Mouse (Mus musculus) spleen, adult 2 months (tissue): ENCODE results near the gene Tomm20l. TPM values are rescaled to one million over a fixed set of nuclear protein-coding genes. Genes with fewer than 3 reads are reported as not detected.

Source experiments
- DNase-seq, 2 experiments: peaks; one replicate each; pipeline versions ENCODE4 v3.0.0 to v3.0.0-alpha.2; 2012 to 2021; ENCODE audit warnings: low spot score in 2 of 2, low read depth in 1 of 2
- H3K27ac ChIP-seq: fragments of 200-500 bp; 2 replicates; pipeline ENCODE4 v1.5.1; 2012; ENCODE audit warnings: low read length, inconsistent platforms; ENCODE audit not compliant: insufficient read depth
- H3K27me3 ChIP-seq: fragments of 200-500 bp; 2 replicates; pipeline ENCODE4 v1.6.1; 2012; ENCODE audit warnings: mild to moderate bottlenecking, moderate library complexity, low read length, inconsistent platforms; ENCODE audit not compliant: control insufficient read depth, insufficient read depth
- H3K36me3 ChIP-seq: fragments of 200-500 bp; 2 replicates; pipeline ENCODE4 v1.6.1; 2012; ENCODE audit warnings: mild to moderate bottlenecking, low read length, inconsistent platforms; ENCODE audit not compliant: control insufficient read depth, insufficient read depth
- H3K4me1 ChIP-seq: fragments of 200-500 bp; 2 replicates; pipeline ENCODE4 v1.6.1; 2011; ENCODE audit warnings: inconsistent platforms; ENCODE audit not compliant: control insufficient read depth, insufficient read depth, insufficient read length
- H3K4me3 ChIP-seq: fragments of 200-500 bp; 2 replicates; pipeline ENCODE4 v1.5.1; 2011; ENCODE audit warnings: mild to moderate bottlenecking, inconsistent platforms; ENCODE audit not compliant: insufficient read depth, insufficient read length; ENCODE audit errors: extremely low read depth
- CTCF ChIP-seq: fragments of 200-500 bp; IDR thresholded peaks from 2 replicates; pipeline ENCODE4 v1.5.1; 2011; ENCODE audit warnings: mild to moderate bottlenecking, inconsistent platforms; ENCODE audit not compliant: insufficient read depth, insufficient read length, insufficient replicate concordance; ENCODE audit errors: extremely low read depth
- POLR2A ChIP-seq: fragments of 200-500 bp; IDR thresholded peaks from 2 replicates; pipeline ENCODE4 v1.6.1; 2011; ENCODE audit warnings: low read depth, low read length, inconsistent platforms
- WGBS: fragments of 180-500 bp; shearing (Covaris S2); methylation state at CpG from one replicate; pipeline ENCODE4 v1.1.7; 2018; 5-methylcytosine and 5-hydroxymethylcytosine counted together
- polyA plus RNA-seq: library from polyadenylated mRNA; depleted of rRNA; stranded (reverse); fragments of >200 nt; gene quantifications from 2 replicates; pipeline ENCODE4 v1.2.3, GENCODE M21; 2012

The Tomm20l gene
- polyA plus RNA-seq, 1 experiment = not detected

- TF ChIP-seq POLR2A (peak; percentile 52), CTCF (no peak)
- WGBS = under 1% methylated on average over 52 of the region's 52 CpGs
Measured at GRCm38 (mm10) chr12:71136130-71136973, 25.1 kb downstream of the Tomm20l start, which contains the start of the genes Timm9 and 2700049A03Rik. Gene Timm9 (minus strand): TSS chr12:71136684. Gene 2700049A03Rik (plus strand): TSS chr12:71136848.

GRCm38 (mm10) chr12:71136974-71137491 is 25.8 kb downstream of the Tomm20l start:
- peaks cover 6% of the 10 kb centered on the region for H3K36me3 ChIP-seq
- TF ChIP-seq POLR2A (peak; percentile 2; the same call in 1 of the 2 replicates), CTCF (no peak)
- peak; percentile 71 to 92 for DNase-seq
- under 1% methylated on average over 30 of the region's 30 CpGs for WGBS
- H3K27me3 ChIP-seq = no peaks in the 10 kb centered on the region
- H3K27ac ChIP-seq = peak overlapping the region; percentile 83
- peak overlapping the region; percentile 99 for H3K4me3 ChIP-seq
- H3K4me1 ChIP-seq = peaks cover 3% of the 10 kb centered on the region; the same call in 1 of the 2 replicates

More at GRCm38 (mm10) chr12:71136130-71136973, 25.1 kb downstream of the Tomm20l start, which contains the start of the genes Timm9 and 2700049A03Rik:
- H3K36me3 ChIP-seq = peaks cover 6% of the 10 kb centered on the region
- peak within 1 kb of the TSS; percentile 99 for H3K4me3 ChIP-seq
- peak within 1 kb of the TSS; percentile 83 for H3K27ac ChIP-seq
- peak; percentile 66 to 88 for DNase-seq
- H3K27me3 ChIP-seq = no peaks in the 10 kb centered on the region
- H3K4me1 ChIP-seq = peaks cover 3% of the 10 kb centered on the region; the same call in 1 of the 2 replicates

- no peak for DNase-seq
- peaks cover 3% of the 10 kb centered on the region; the same call in 1 of the 2 replicates for H3K4me1 ChIP-seq
- peak overlapping the region; percentile 48 for H3K4me3 ChIP-seq
- WGBS = 1% methylated on average over 11 of the region's 11 CpGs
- TF ChIP-seq POLR2A (no peak), CTCF (no peak)
- peaks cover 6% of the 10 kb centered on the region for H3K36me3 ChIP-seq
- H3K27me3 ChIP-seq = no peaks in the 10 kb centered on the region
- H3K27ac ChIP-seq = no peak overlapping the region
Measured at GRCm38 (mm10) chr12:71137686-71138085, 26.5 kb downstream of the Tomm20l start.

- TF ChIP-seq CTCF (no peak), POLR2A (no peak)
- H3K27me3 ChIP-seq = no peaks in the 10 kb centered on the region
- H3K4me1 ChIP-seq = peaks cover 3% of the 10 kb centered on the region; the same call in 1 of the 2 replicates
- H3K4me3 ChIP-seq = no peak overlapping the region
- peaks cover 7% of the 10 kb centered on the region for H3K36me3 ChIP-seq
- no peak for DNase-seq
- WGBS = 82% methylated on average over 5 of the region's 5 CpGs
- H3K27ac ChIP-seq = no peak overlapping the region
Measured at GRCm38 (mm10) chr12:71139258-71139828, 28.1 kb downstream of the Tomm20l start.

GRCm38 (mm10) chr12:71141189-71141588 is 30.0 kb downstream of the Tomm20l start:
- Histone ChIP-seq H3K36me3 (peaks cover 7% of the 10 kb centered on the region), H3K4me1 (peaks cover 3% of the 10 kb centered on the region; the same call in 1 of the 2 replicates), H3K4me3 (no peak overlapping the region), H3K27me3 (no peaks in the 10 kb centered on the region), H3K27ac (no peak overlapping the region)
- no peak for DNase-seq
- TF ChIP-seq POLR2A = no peak
- TF ChIP-seq CTCF = no peak

GRCm38 (mm10) chr12:71147641-71148040 is 36.4 kb downstream of the Tomm20l start:
- H3K4me1 ChIP-seq = no peaks in the 10 kb centered on the region
- TF ChIP-seq POLR2A = no peak
- peak; percentile 20; the same call in 1 of the 2 replicates for TF ChIP-seq CTCF
- no peak overlapping the region for H3K4me3 ChIP-seq
- peaks cover 22% of the 10 kb centered on the region for H3K36me3 ChIP-seq
- peak; percentile 12 to 51 for DNase-seq
- no peaks in the 10 kb centered on the region for H3K27me3 ChIP-seq
- 80% methylated on average over 3 of the region's 3 CpGs for WGBS
- H3K27ac ChIP-seq = no peak overlapping the region

GRCm38 (mm10) chr12:71148801-71149200 is 37.6 kb downstream of the Tomm20l start:
- no peak for TF ChIP-seq POLR2A
- TF ChIP-seq CTCF = no peak
- Histone ChIP-seq H3K4me1 (no peaks in the 10 kb centered on the region), H3K4me3 (no peak overlapping the region), H3K27ac (no peak overlapping the region), H3K36me3 (peaks cover 24% of the 10 kb centered on the region), H3K27me3 (no peaks in the 10 kb centered on the region)
- DNase-seq = no peak
- WGBS = 97% methylated on average over 9 of the region's 9 CpGs
